Mouse (Mus musculus) heart, adult 18-20 months (tissue): ENCODE measurements at regions not wholly inside any gene's neighbourhood (a gene's known extent, or its start where the extent isn't known, plus 50 kb on each side); places are given as distances from the start of the nearest gene placed in this dataset.
A peak's percentile ranks its signal among the peaks of the same experiment; 100 is the strongest.
"Not testable (repeated sequence)": the region's sequence is repeated elsewhere in the genome, so short reads cannot be mapped to it uniquely, and the experiment has no call there.

Experiments
- DNase-seq, 2 experiments: peaks; one replicate each; pipeline ENCODE4 v3.0.0; 2021 to 2022; ENCODE audit warnings: mixed read lengths in 1 of 2

DNA sequence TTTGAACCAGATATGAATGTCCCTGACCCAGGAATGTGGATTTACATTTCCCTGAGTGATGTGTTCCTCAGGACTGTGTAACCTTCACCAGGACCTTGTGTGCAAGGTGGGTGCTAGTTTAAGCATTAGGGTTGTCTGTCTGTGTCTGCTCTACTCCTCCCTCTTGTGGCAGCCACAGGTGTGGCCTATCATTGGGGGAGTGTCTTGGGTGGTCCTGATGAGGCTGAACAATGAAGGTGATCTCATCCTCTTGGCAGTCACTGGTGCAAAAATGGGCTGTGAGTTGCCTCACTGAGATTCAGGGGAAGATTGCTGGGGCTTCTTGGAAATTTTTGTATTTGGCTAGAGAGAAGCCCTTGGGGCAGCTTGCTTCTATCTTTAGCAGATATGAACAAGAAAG, 179.4 kb upstream of the Ube2e1 start:
- DNase-seq: no peak

- DNase-seq: no peak
Observed at GRCm38 (mm10) chr14:18508359-18508647, 176.6 kb upstream of the Ube2e1 start.

- no peak for DNase-seq
Observed at GRCm38 (mm10) chr14:18507582-18508358, 176.1 kb upstream of the Ube2e1 start.

DNA sequence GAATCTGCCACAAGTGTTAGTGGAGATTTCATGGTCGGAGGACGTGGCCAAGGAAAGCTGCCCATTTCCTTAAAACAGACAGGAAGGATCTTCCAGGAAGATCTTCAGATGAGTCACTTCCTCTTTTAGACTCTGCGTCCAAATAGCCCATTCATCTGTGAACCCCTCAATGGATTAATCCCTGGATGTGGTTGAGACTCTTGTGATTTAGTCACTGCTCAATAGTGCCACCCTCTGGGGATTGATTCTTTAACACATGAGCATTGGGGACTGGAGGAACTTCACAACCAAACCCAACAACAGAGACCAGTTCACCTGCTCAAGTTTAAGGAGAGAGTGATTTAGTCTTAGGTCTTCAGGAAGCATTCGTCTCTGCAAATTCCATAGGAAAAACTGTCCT, 174.5 kb upstream of the Ube2e1 start:
- peak; percentile 22 to 52 for DNase-seq

- no peak for DNase-seq
Observed at GRCm38 (mm10) chr14:18500249-18500832, 168.7 kb upstream of the Ube2e1 start.

DNA sequence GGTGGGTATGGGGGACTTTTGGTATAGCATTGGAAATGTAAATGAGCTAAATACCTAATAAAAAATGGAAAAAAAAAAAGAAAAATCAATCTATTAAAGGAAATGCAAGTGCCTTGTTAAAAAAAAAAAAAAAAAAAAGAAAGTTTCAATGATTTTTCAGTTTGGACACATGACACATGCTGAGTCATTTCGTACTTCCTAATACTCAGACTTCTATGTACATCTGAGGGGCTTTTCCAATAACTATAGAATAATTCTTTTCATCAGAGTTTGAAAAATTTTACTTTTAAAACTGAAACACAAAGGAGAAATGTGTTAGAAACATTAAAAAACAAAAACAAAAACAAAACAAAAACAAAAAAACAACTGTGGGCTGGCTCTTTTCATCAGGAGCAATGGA, 162.4 kb upstream of the Ube2e1 start:
- DNase-seq: no peak

- DNase-seq: no peak
Observed at GRCm38 (mm10) chr14:18486132-18486800, 154.6 kb upstream of the Ube2e1 start.

DNA sequence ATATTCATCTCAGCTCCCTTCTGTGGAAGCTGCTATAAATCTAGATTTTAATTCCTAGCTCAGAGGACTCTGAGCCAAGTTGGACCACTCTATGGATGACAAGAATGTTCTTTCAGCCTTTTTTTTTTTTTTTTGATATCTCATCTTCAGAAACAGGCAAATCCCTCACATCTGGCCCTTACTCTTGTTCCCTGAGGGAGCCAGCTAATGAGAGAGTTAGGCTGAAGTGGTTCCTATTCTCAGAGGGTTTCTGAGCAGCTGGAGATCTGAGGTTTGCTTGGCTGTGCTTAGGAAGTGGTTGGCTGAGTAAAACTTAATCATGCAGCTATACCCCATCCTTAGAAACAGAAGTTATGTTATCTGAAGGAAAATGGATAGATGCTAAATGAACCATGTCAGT, 153.9 kb upstream of the Ube2e1 start:
- peak in 1 of 2 experiments; percentile 14 for DNase-seq

GRCm38 (mm10) chr14:18476795-18477320, 145.2 kb upstream of the Ube2e1 start:
- DNase-seq: no peak

GRCm38 (mm10) chr14:18468611-18469010, 137.0 kb upstream of the Ube2e1 start:
- DNase-seq: peak; percentile 58 to 63

DNA sequence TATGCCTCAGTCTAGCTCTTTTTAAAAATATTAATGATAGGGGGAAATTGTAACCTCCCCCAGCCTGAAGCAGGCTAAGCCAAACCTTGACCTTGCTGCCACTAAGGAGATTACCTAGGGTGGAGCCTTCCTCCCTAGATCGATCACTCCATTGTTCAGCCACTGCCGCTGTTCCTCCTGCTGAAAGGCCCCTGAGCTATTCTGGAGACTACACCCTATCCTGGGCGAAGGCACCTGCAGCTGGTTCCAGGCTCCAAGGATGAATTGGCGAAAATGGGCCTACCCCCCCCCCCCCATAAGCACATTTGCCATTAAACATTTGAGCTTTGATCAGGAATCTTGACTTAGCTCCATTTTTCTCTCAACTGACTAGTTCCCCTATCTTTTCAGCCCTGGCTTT, 135.2 kb upstream of the Ube2e1 start:
- not testable (repeated sequence) for DNase-seq

DNA sequence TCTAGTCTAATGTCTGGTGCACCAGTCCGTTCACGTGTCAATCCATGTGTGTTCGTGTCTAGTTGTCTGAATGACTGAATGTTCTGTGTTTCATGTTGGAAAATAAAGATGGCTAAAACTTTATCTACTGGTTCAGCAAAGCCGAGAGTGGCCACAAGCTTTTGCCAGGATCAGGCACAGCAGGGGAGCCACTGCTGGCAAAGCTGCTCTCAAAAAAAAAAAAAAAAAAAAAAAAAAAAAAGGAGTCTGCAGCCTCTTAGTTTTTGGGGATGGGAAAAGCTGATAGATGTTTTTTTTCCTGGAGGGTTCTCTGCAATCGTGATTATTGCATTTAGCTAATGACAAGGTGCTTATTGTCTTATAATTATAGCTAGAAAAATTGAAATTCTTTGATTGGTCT, 132.5 kb upstream of the Ube2e1 start:
- not testable (repeated sequence) for DNase-seq

DNA sequence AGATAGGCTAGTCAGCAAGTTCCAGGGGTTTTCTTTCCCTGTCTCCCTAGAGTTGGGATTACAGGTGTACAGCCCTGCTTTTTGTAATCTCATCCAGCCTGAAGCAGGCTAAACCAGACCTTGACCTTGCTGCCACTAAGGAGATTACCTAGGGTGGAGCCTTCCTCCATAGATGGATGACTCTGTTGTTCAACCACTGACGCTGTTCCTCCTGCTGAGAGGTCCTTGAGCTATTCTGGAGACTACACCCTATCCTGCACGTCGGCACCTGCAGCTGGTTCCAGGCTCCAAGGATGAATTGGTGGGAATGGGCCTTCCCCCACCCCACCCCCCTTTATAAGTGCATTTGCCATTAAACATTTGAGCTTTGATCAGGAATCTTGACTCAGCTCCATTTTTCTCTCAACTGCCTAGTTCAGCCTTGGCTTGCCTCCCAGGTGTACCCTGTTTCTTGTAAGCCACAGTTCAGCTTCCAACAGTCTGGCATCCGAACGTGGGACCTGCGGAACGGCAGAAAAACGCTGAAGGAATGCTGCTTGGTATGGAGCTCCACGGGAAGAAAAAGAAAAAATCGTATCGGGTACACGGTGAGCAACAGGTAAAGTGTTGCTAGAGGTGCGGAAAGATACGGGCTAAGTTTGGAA, 131.7 kb upstream of the Ube2e1 start:
- no peak for DNase-seq

- no peak for DNase-seq
Observed at GRCm38 (mm10) chr14:18462381-18462780, 130.7 kb upstream of the Ube2e1 start.

DNA sequence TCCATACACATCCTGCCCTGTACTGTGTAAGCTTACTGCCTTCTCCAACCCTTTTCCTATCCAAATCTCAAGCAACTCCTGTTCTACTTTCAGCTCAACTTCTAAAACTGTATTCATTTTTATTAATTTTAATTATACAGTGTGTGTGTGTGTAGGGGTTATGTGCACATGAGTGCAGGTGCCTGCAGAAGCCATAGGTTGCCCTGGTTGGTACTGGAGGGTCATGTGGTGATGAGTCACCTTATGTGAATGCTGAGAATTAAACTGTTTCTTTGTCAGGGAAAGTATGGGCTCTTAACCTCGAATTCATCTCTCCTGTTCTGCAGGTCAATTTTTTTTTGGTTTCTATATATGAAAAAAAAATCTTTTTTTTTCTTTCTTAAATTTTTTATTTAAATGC, 117.0 kb upstream of the Ube2e1 start:
- no peak for DNase-seq

GRCm38 (mm10) chr14:18444492-18444891, 112.8 kb upstream of the Ube2e1 start:
- DNase-seq: peak; percentile 21 to 50

DNA sequence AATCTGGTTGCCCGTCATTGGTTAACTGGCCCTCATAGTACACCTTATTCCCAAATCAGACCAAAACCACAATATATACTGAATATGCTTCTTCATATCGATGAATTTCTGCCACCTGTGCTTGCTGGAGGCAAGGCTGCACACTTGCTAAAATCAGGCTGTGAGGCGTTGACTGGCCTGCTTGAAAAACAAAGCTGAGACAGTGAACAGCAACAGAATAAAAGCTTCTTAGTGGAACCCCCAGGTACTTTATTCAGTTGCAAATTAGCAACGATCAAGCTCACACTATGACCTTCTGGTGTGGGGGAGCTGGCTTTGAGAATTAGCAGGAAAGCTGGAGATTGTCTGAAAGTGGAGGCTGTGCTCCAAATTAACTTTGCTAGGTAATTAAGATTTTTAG, 97.3 kb upstream of the Ube2e1 start:
- not testable (repeated sequence) for DNase-seq

- DNase-seq: no peak
Observed at GRCm38 (mm10) chr14:18425887-18426286, 94.2 kb upstream of the Ube2e1 start.

GRCm38 (mm10) chr14:18416839-18417238, 85.2 kb upstream of the Ube2e1 start:
- no peak for DNase-seq

DNA sequence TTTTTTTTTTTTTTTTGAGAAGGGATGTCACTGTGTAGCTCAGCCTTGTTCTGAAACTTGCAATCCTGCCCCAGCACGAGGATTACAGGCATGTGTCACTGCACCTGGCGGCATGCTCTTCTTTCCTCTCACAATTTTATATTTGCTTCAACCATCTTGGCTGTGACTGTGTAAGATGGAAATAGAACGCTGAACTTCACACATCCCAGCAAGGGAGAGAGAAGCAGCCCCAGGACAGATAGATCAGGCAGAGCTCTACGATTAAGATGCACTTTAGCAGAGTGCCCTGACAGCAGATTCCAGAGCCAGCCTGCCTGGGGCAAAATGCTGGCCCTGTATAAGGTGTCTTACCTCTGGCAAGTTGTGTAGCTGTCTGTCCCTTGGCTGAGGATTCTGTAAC, 84.7 kb upstream of the Ube2e1 start:
- no peak for DNase-seq

DNA sequence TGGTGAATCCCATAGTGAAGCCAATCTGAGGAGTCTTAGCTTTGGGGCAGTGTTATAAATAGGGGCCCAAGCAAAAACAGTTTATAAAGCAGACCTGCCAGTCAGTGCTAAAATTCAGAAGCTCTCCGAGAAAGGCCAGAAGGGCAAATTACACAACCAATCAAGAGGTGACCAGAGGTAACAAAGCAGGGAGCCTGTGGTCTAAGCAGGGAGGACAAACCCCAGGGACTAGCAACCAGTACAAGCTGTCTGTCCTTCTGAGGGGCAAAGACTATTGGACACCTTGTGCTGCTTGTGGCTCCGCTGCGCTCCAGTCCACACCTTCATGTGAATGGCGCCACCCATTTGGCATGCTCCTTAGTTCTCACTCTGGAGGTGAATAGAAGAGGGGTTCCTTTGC, 67.3 kb upstream of the Ube2e1 start:
- peak in 1 of 2 experiments; percentile 15 for DNase-seq

DNA sequence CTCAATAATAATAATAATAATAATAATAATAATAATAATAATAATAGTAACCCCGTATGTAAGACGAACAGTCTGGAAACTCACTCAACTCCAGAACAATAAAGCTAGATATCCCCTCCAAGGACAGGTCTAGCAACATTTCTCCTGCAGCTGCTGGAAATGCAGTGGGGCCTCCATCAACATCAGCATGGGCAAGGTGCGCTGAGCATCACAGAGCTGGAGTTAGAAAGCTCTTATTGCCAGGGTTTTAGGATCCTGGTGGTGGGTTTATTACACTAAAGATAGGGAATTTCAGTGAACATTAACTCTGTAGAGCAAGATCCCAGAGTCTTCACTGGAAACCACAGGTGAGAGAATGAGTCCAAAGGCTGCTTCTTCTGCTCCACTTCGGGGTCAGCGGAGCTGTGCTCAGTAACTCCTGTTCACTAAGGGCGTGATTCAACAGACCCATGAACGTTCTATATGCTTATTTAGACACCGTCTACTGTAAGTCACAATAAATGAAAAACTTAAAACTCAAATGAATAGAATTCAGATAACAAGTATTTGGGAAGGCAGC, 64.6 kb upstream of the Ube2e1 start:
- no peak for DNase-seq
